Mouse (Mus musculus): ENCODE results near the gene Apob. TPM values are rescaled to one million over a fixed set of nuclear protein-coding genes. Genes with fewer than 3 reads are reported as not detected.
A peak's percentile ranks its signal among the peaks of the same experiment; 100 is the strongest.

Gene Apob
- total RNA-seq (2014; rRNA removed) (0.05 TPM in 2 replicates), polyA plus RNA-seq (2015; fragmentation: Nextera tagmentation; extraction: Ambion mirVana) (not detected in 2 replicates)

GRCm38 (mm10) chr12:7977466-7978189 lies at the start of gene Apob:
TSS of gene Apob (plus strand) at chr12:7977648.
- Histone ChIP-seq H3K9ac (replicated peaks; ENCODE audit: low read length, poor library complexity, severe bottlenecking) (no peak within 1 kb of the TSS), H3K4me3 (ENCODE audit: low read depth, low read length) (no peak within 1 kb of the TSS), H3K9me3 (ENCODE audit: low read length) (no peaks in the 10 kb centered on the region), H3K36me3 (ENCODE audit: insufficient read depth, low read length) (no peaks in the 10 kb centered on the region), H3K27ac (ENCODE audit: low read depth, low read length) (no peak within 1 kb of the TSS), H3K4me1 (ENCODE audit: insufficient read depth, low read length) (no peaks in the 10 kb centered on the region), H3K4me2 (ENCODE audit: low read depth, low read length, poor library complexity, severe bottlenecking) (peak within 1 kb of the TSS; percentile 12; the same call in 1 of the 2 replicates), H3K27me3 (ENCODE audit: insufficient read depth, low read length) (no peaks in the 10 kb centered on the region)
- no peak for ATAC-seq (ENCODE audit: low FRiP score)
- DNase-seq (ENCODE audit: low spot score), result no peak
- TF ChIP-seq CTCF (IDR thresholded peaks at IDR 0.05), result no peak
- WGBS, result 90% methylated on average over 20 of the region's 20 CpGs

- 71% methylated on average over 4 of the region's 4 CpGs for WGBS
- TF ChIP-seq CTCF (IDR thresholded peaks at IDR 0.05), result no peak
- no peak overlapping the region for H3K4me3 ChIP-seq (ENCODE audit: low read depth, low read length)
Observed at GRCm38 (mm10) chr12:7932405-7932920, 45.0 kb upstream of the Apob start.

GRCm38 (mm10) chr12:7950098-7950745 lies 27.2 kb upstream of the Apob start:
- H3K27ac ChIP-seq (ENCODE audit: low read depth, low read length), result no peak overlapping the region
- no peaks in the 10 kb centered on the region for H3K4me1 ChIP-seq (ENCODE audit: insufficient read depth, low read length)
- H3K4me3 ChIP-seq (ENCODE audit: low read depth, low read length), result no peak overlapping the region
- no peak overlapping the region for H3K4me2 ChIP-seq (ENCODE audit: low read depth, low read length, poor library complexity, severe bottlenecking)
- no peaks in the 10 kb centered on the region for H3K27me3 ChIP-seq (ENCODE audit: insufficient read depth, low read length)
- ATAC-seq (ENCODE audit: low FRiP score) (no peak), DNase-seq (ENCODE audit: low spot score) (no peak)
- 0 out of 2 replicates have a peak, but pooled peaks cover 4% of the 10 kb centered on the region for H3K9me3 ChIP-seq (ENCODE audit: low read length)
- H3K9ac ChIP-seq (replicated peaks; ENCODE audit: low read length, poor library complexity, severe bottlenecking), result no peak overlapping the region
- no peak for TF ChIP-seq CTCF (IDR thresholded peaks at IDR 0.05)
- H3K36me3 ChIP-seq (ENCODE audit: insufficient read depth, low read length), result no peaks in the 10 kb centered on the region
- WGBS, result 85% methylated on average over 9 of the region's 9 CpGs

More at GRCm38 (mm10) chr12:7932405-7932920, 45.0 kb upstream of the Apob start:
- Histone ChIP-seq H3K27ac (ENCODE audit: low read depth, low read length) (no peak overlapping the region), H3K36me3 (ENCODE audit: insufficient read depth, low read length) (no peaks in the 10 kb centered on the region), H3K4me1 (ENCODE audit: insufficient read depth, low read length) (no peaks in the 10 kb centered on the region), H3K9me3 (ENCODE audit: low read length) (no peaks in the 10 kb centered on the region), H3K4me2 (ENCODE audit: low read depth, low read length, poor library complexity, severe bottlenecking) (no peak overlapping the region), H3K9ac (replicated peaks; ENCODE audit: low read length, poor library complexity, severe bottlenecking) (no peak overlapping the region), H3K27me3 (ENCODE audit: insufficient read depth, low read length) (no peaks in the 10 kb centered on the region)
- ATAC-seq (ENCODE audit: low FRiP score) (no peak), DNase-seq (ENCODE audit: low spot score) (no peak)

GRCm38 (mm10) chr12:7958851-7959250 lies 18.6 kb upstream of the Apob start:
- 74% methylated on average over 1 of the region's 1 CpGs for WGBS
- ATAC-seq (ENCODE audit: low FRiP score) (no peak), DNase-seq (ENCODE audit: low spot score) (no peak)
- H3K4me3 ChIP-seq (ENCODE audit: low read depth, low read length), result no peak overlapping the region
- H3K27me3 ChIP-seq (ENCODE audit: insufficient read depth, low read length), result no peaks in the 10 kb centered on the region
- no peaks in the 10 kb centered on the region for H3K4me1 ChIP-seq (ENCODE audit: insufficient read depth, low read length)
- H3K4me2 ChIP-seq (ENCODE audit: low read depth, low read length, poor library complexity, severe bottlenecking), result no peak overlapping the region
- H3K9me3 ChIP-seq (ENCODE audit: low read length), result no peaks in the 10 kb centered on the region
- H3K27ac ChIP-seq (ENCODE audit: low read depth, low read length), result no peak overlapping the region
- TF ChIP-seq CTCF (IDR thresholded peaks at IDR 0.05), result no peak
- no peak overlapping the region for H3K9ac ChIP-seq (replicated peaks; ENCODE audit: low read length, poor library complexity, severe bottlenecking)
- no peaks in the 10 kb centered on the region for H3K36me3 ChIP-seq (ENCODE audit: insufficient read depth, low read length)

GRCm38 (mm10) chr12:7959310-7959918 lies 18.0 kb upstream of the Apob start:
- 71% methylated on average over 6 of the region's 6 CpGs for WGBS
- Histone ChIP-seq H3K9ac (replicated peaks; ENCODE audit: low read length, poor library complexity, severe bottlenecking) (no peak overlapping the region), H3K27me3 (ENCODE audit: insufficient read depth, low read length) (no peaks in the 10 kb centered on the region), H3K36me3 (ENCODE audit: insufficient read depth, low read length) (no peaks in the 10 kb centered on the region), H3K4me1 (ENCODE audit: insufficient read depth, low read length) (no peaks in the 10 kb centered on the region), H3K27ac (ENCODE audit: low read depth, low read length) (no peak overlapping the region), H3K4me3 (ENCODE audit: low read depth, low read length) (no peak overlapping the region), H3K9me3 (ENCODE audit: low read length) (no peaks in the 10 kb centered on the region), H3K4me2 (ENCODE audit: low read depth, low read length, poor library complexity, severe bottlenecking) (no peak overlapping the region)
- ATAC-seq (ENCODE audit: low FRiP score), result no peak
- no peak for DNase-seq (ENCODE audit: low spot score)
- TF ChIP-seq CTCF (IDR thresholded peaks at IDR 0.05), result no peak

All from midbrain, postnatal 0 days (tissue).